Mouse (Mus musculus) liver, postnatal 0 days (tissue): ENCODE results near the gene Itpr2.

ENCODE experiments used
- CTCF ChIP-seq: sonication (generic); IDR thresholded peaks from 2 replicates; pipeline ENCODE4 v1.5.1; 2016; ENCODE audit warnings: antibody characterized with exemption, low read depth
- EP300 ChIP-seq: IDR thresholded peaks from 2 replicates; pipeline ENCODE4 v1.6.1; 2016; ENCODE audit warnings: antibody characterized with exemption, low read depth, mild to moderate bottlenecking

- TF ChIP-seq CTCF (no peak), EP300 (no peak)
Measured at GRCm38 (mm10) chr6:146123656-146124055, 378.4 kb downstream of the Itpr2 start.
